Mouse (Mus musculus) gastrocnemius, postnatal 4 days (tissue): ENCODE measurements around the gene Uchl5. TPM values are rescaled to one million over a fixed set of nuclear protein-coding genes. Genes with fewer than 3 reads are reported as not detected.
A peak's percentile ranks its signal among the peaks of the same experiment; 100 is the strongest.

ENCODE experiments used
- DNase-seq, 2 experiments: peaks; one replicate each; pipeline ENCODE4 v3.0.0; 2021 to 2022; ENCODE audit warnings: low spot score in 2 of 2, mixed read lengths in 2 of 2
- total RNA-seq, 2 experiments: library from RNA; stranded (reverse); gene quantifications; 2 replicates each; pipeline ENCODE4 v1.2.3; 2021

The Uchl5 gene
- total RNA-seq, 2 experiments from 2014 or later, result 20.6 to 21.6 TPM

GRCm38 (mm10) chr1:143788584-143789227 is 11.6 kb downstream of the Uchl5 start:
- DNase-seq, result peak in 1 of 2 experiments; percentile 13

- no peak for DNase-seq
These were observed 26.5 kb downstream of the Uchl5 start for GRCm38 (mm10) chr1:143803537-143803936.

GRCm38 (mm10) chr1:143809062-143809461 is 32.0 kb downstream of the Uchl5 start:
- no peak for DNase-seq

- DNase-seq, result peak; percentile 67 to 85
These were observed 36.7 kb downstream of the Uchl5 start for GRCm38 (mm10) chr1:143813676-143814360.

- DNase-seq, result no peak
These were observed 43.2 kb downstream of the Uchl5 start for GRCm38 (mm10) chr1:143820096-143820877.

- DNase-seq, result no peak
These were observed 45.6 kb downstream of the Uchl5 start for GRCm38 (mm10) chr1:143822677-143823076.

GRCm38 (mm10) chr1:143830713-143831112 is 53.6 kb downstream of the Uchl5 start:
- no peak for DNase-seq

GRCm38 (mm10) chr1:143836363-143837182 is 59.5 kb downstream of the Uchl5 start:
- no peak for DNase-seq

GRCm38 (mm10) chr1:143837681-143838080 is 60.6 kb downstream of the Uchl5 start:
- no peak for DNase-seq

- DNase-seq, result no peak
These were observed 61.9 kb downstream of the Uchl5 start for GRCm38 (mm10) chr1:143838896-143839410.

- no peak for DNase-seq
These were observed 75.3 kb downstream of the Uchl5 start for GRCm38 (mm10) chr1:143852329-143852728.

- DNase-seq, result no peak
These were observed 75.8 kb downstream of the Uchl5 start for GRCm38 (mm10) chr1:143852779-143853358.

GRCm38 (mm10) chr1:143853691-143854115 is 76.6 kb downstream of the Uchl5 start:
- no peak for DNase-seq

- DNase-seq, result no peak
These were observed 78.6 kb downstream of the Uchl5 start for GRCm38 (mm10) chr1:143855706-143856105.

Other genes starting within 250 kb of the Uchl5 start
- 10 to 100 TPM; 11.6 to 12.8 TPM for gene B3galt2, start 136.6 kb upstream of the Uchl5 start, total RNA-seq
- 10 to 100 TPM; 62.8 to 65.1 TPM for gene Cdc73, start 74.4 kb upstream of the Uchl5 start, total RNA-seq
- gene Glrx2, start 60.9 kb upstream of the Uchl5 start, total RNA-seq, result 10 to 100 TPM; 57.8 to 59.2 TPM
- 1 to 10 TPM; 6.9 to 8.2 TPM for gene Trove2, start 204 bp upstream of the Uchl5 start, total RNA-seq
- 10 to 100 TPM; 35.2 to 36.0 TPM for gene Rgs2, start 226.9 kb downstream of the Uchl5 start, total RNA-seq